Mouse (Mus musculus) bone marrow macrophage, adult 2 months (primary cell): ENCODE results near the gene Calm3.

Experiments
- CTCF ChIP-seq: IDR thresholded peaks from 2 replicates; pipeline ENCODE4 v1.5.1; 2012; ENCODE audit warnings: low read depth, mild to moderate bottlenecking, low read length, moderate library complexity
- POLR2A ChIP-seq: IDR thresholded peaks from 2 replicates; pipeline ENCODE4 v1.6.1; 2012; ENCODE audit warnings: mild to moderate bottlenecking, low read depth, low read length, borderline replicate concordance

- TF ChIP-seq CTCF (no peak), POLR2A (no peak)
Observed at GRCm38 (mm10) chr7:16945419-16945818, 21.5 kb upstream of the Calm3 start.
